Mouse (Mus musculus) embryo, embryonic 11 days (tissue): Measurements from ENCODE around the gene Cdk12.
"Not testable (repeated sequence)": the region's sequence is repeated elsewhere in the genome, so short reads cannot be mapped to it uniquely, and the experiment has no call there.

Experiments used
- DNase-seq: peaks from one replicate; pipeline ENCODE4 v3.0.0-alpha.2; 2015

Gene Cdk12

GRCm38 (mm10) chr11:98202641-98203350 is at the start of gene Cdk12:
Gene Cdk12 (plus strand): TSS chr11:98203059.
- DNase-seq: peak; percentile 99

GRCm38 (mm10) chr11:98155094-98155493 is 47.8 kb upstream of the Cdk12 start:
- DNase-seq: no peak

- no peak for DNase-seq
Measured at GRCm38 (mm10) chr11:98168400-98168799, 34.5 kb upstream of the Cdk12 start.

GRCm38 (mm10) chr11:98182149-98182548 is 20.7 kb upstream of the Cdk12 start:
- not testable (repeated sequence) for DNase-seq

- DNase-seq: no peak
Measured at GRCm38 (mm10) chr11:98187640-98188395, 15.0 kb upstream of the Cdk12 start.

- DNase-seq: no peak
Measured at GRCm38 (mm10) chr11:98190820-98191219, 12.0 kb upstream of the Cdk12 start.

- DNase-seq: peak; percentile 99
Measured at GRCm38 (mm10) chr11:98192901-98193805, 9.7 kb upstream of the Cdk12 start, which contains the start of gene Med1. Gene Med1 (minus strand): TSS chr11:98193293.

GRCm38 (mm10) chr11:98201791-98202640 is 843 bp upstream of the Cdk12 start:
- DNase-seq: peak; percentile 38

GRCm38 (mm10) chr11:98203351-98203911 is 572 bp downstream of the Cdk12 start:
- DNase-seq: no peak

- DNase-seq: peak; percentile 26
Measured at GRCm38 (mm10) chr11:98203931-98204421, 1.1 kb downstream of the Cdk12 start.

- no peak for DNase-seq
Measured at GRCm38 (mm10) chr11:98205463-98205862, 2.6 kb downstream of the Cdk12 start.

GRCm38 (mm10) chr11:98206281-98206680 is 3.4 kb downstream of the Cdk12 start:
- DNase-seq: not testable (repeated sequence)

- DNase-seq: not testable (repeated sequence)
Measured at GRCm38 (mm10) chr11:98209661-98210060, 6.8 kb downstream of the Cdk12 start.

GRCm38 (mm10) chr11:98213311-98213710 is 10.5 kb downstream of the Cdk12 start:
- no peak for DNase-seq

GRCm38 (mm10) chr11:98226349-98226748 is 23.5 kb downstream of the Cdk12 start:
- no peak for DNase-seq

GRCm38 (mm10) chr11:98238416-98238815 is 35.6 kb downstream of the Cdk12 start:
- no peak for DNase-seq

GRCm38 (mm10) chr11:98238995-98239394 is 36.1 kb downstream of the Cdk12 start:
- no peak for DNase-seq

- not testable (repeated sequence) for DNase-seq
Measured at GRCm38 (mm10) chr11:98242910-98243309, 40.1 kb downstream of the Cdk12 start.

- DNase-seq: no peak
Measured at GRCm38 (mm10) chr11:98244415-98244814, 41.6 kb downstream of the Cdk12 start.

GRCm38 (mm10) chr11:98247325-98247724 is 44.5 kb downstream of the Cdk12 start:
- peak; percentile 2 for DNase-seq

GRCm38 (mm10) chr11:98253807-98254206 is 50.9 kb downstream of the Cdk12 start:
- DNase-seq: no peak
